Mouse (Mus musculus): Measurements from ENCODE around the gene Fbxw8.

- TF ChIP-seq CTCF (IDR thresholded peaks at IDR 0.05; ENCODE audit: borderline replicate concordance, control insufficient read depth, extremely low read depth, insufficient read depth, low read length, poor library complexity) (no peak), POLR2A (IDR thresholded peaks at IDR 0.05; ENCODE audit: control insufficient read depth, extremely low read depth, insufficient read depth, low read length, poor library complexity) (no peak)
Observed at GRCm38 (mm10) chr5:118190491-118190890, 35.2 kb upstream of the Fbxw8 start.
